Mouse (Mus musculus): ENCODE data around the gene Ntm.

The Ntm gene

GRCm38 (mm10) chr9:28977275-28977674, 985.7 kb downstream of the Ntm start:
- no peak for DNase-seq

GRCm38 (mm10) chr9:28969455-28969854, 993.5 kb downstream of the Ntm start:
- DNase-seq: no peak

All from thymus, adult 18-20 months (tissue).